Mouse (Mus musculus) urinary bladder, postnatal 14 days (tissue): ENCODE measurements at regions not wholly inside any gene's neighbourhood (a gene's known extent, or its start where the extent isn't known, plus 50 kb on each side); places are given as distances from the start of the nearest gene placed in this dataset.

ENCODE experiments used
- DNase-seq: peaks from one replicate; pipeline ENCODE4 v3.0.0; 2021; ENCODE audit warnings: low spot score

DNA sequence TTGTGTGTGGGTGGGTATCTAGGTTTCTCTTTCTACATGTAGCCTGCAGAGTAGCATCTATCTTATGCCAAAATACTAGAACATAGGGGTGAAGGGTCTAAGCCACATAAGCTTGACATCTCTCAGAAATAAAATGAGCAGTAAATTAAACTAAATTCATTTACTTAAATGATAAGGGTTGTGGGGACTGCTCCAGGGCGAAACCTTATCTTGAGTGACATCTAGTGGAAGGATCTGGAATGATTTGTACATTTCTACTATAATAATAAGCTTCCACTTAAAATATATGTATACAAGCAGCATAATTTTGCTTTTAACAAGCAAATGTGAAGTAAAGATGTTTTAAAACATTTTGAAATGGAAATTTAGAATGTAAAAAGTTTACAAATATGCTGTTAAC lies 271.4 kb downstream of the Vgll3 start:
- DNase-seq, result no peak

DNA sequence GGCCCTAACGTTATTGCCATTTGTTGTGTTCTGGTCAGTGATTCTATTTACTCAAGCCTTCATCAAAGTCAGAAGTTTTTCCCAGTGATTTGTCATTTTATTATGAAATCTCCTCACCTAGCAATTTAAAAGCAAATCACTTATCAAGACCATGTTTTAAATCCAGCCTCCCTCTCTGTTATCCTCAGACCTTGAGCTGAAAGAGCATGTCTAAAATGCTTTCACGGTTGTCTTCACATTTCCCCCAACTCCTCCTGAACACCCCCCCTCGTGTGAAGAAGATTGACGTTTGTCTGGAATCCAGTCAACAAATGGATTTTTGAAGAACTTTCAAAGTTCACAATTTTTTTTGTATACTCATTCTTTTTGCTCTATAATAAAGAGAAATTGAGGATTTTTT lies 277.7 kb downstream of the Vgll3 start:
- no peak for DNase-seq

DNA sequence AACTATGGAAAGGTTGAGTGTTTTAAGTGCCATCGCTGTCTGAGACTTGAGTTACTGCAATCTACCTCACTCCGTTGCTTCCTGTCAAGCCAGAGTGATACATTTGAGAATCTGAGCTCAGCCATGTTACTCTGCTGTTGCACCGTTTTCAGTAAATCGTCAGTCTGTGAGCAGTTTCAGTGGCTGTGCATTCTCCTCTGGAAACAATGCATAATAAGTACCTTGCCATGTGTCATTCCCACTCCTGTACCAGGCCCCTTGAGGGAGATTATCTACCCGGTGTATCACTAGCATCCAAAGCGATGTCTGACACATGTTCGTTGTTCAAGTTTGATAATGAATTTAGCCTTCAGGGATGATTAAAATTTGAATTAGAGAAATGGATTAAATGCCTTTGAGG lies 280.6 kb downstream of the Vgll3 start:
- DNase-seq, result no peak

DNA sequence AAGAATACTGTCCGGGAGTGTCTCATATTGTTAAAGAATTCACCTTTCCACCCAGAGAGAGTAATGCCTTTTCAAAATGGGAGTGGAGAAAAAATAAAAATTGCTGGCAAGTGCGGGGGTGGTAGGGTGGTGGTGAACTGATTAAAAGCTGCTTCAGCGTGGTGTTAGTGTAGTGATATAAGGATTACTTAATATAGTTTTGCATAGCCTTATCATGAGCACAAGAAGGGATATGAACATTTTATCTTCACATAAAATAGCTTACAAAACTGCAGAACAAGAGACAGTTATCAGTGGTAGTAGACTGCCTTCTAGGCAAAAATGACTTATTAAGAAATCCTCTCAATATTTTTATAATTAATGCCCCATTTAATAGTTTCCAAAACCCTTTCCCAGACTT lies 302.9 kb downstream of the Vgll3 start:
- DNase-seq, result no peak

DNA sequence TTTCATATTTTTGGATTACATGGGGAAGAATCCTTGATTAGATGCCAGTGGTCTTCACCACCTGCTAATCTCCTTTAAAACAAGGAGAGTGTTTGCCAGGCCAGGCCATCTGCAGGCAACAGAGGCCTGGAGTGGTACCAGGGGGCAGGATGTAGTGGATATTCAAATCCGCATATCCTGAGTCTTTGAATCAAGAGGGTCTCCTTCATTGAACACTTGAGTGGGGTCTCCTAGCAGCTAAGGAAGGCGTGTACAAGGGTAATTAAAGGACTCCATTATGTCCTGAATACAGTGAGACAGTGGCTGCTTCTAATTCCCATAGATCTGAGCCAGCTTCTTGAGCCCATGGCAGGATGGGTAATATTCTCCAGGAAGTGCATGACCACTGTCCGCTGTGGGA lies 322.7 kb downstream of the Vgll3 start:
- DNase-seq, result no peak

DNA sequence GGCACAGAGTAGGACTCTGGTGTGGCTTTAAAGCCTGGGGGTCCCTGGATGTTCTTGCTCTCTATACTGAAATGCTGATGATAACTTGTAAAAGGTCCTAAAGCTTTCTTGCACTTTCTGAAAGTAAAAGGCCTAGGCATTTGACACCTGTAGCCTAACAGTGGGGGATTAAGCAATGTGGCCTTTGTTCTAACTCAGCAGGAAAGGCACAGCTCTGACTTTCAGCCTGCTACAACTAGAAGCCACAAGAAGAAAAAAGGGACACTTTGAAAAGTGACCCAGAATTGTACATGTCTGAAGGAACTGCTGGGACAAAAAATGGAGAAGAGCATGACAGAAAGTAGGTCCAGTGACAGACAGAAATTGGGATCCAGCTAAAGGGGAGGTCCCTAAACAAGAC lies 329.7 kb downstream of the Vgll3 start:
- no peak for DNase-seq

DNA sequence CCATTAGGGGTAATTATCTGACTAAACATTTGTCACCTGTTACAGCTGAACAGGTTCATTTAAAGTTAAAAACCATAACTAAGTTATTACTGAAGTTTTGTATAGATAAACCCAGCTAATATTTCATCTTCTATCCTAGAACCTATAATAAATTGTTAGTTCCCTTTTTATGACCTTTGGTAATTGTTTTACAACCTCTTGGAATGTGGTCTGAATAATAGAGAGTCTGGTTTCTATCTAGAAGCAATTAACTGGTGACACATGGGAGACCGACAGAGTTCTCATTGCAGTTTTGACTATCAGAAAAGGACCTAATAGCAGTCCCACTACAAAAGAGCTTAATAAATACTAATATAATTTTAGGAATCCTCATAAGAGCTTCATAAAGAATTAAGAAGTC lies 330.2 kb downstream of the Vgll3 start:
- DNase-seq, result no peak

DNA sequence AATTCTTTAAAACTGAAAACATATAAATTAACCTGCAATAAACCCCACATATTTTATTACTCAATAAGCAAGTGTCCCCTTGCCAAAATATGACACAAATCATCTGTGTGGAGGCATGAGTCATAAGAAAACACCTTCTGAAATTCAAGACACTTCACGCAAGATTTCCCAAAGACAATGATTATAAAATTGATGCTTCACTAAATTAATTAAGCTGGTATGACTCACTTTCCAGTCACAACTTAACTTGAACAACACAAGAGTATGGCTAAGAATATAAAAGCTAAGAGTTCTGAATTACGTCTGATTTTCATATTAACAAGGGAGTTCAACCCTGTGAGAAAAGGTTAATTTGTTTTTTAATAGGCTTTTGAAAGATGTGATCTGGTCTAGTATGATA lies 353.2 kb downstream of the Vgll3 start:
- DNase-seq, result no peak

DNA sequence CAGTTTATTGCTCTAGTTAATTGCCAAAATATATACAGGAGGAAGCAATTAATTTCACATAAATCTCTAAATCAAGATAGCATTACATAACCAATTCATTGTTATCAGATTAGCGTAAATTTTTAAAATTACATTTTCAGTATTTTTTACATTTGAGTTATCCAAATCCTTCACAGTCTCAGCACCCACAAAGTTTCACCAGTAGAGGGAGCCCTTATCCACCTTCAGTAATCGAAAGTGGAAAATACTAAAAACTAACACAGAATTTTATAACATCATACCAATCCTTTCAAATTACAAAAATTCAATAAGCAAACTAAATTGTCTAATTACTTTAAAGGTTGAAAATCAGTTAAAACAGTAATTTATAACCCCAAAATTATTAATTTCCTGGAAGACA lies 375.7 kb downstream of the Vgll3 start:
- peak; percentile 9 for DNase-seq

DNA sequence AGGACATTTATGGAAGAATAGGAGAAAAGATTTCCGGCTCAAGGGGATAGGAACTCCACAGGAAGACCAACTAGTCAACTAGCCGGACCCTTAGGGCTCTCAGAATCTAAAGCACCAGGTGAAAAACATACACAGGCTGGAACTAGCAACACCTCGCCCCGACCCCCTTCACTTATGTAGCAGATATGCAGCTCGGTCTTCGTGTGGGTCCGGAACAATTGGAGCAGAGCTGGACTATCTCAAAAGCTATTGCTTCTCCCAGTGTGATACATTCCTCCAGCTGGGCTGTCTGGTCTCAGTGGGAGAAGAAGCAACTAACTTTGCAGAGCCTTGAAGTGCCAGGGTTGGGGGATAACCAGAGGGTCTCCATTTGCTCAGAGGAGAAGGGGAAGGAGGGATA lies 386.3 kb downstream of the Vgll3 start:
- DNase-seq, result no peak
